Mouse (Mus musculus): ENCODE data around the gene Btbd35f21. TPM values are rescaled to one million over a fixed set of nuclear protein-coding genes. Genes with fewer than 3 reads are reported as not detected.

Btbd35f21 gene
- polyA plus RNA-seq (2012; ENCODE audit: low replicate concordance): not detected in 2 replicates

DNA sequence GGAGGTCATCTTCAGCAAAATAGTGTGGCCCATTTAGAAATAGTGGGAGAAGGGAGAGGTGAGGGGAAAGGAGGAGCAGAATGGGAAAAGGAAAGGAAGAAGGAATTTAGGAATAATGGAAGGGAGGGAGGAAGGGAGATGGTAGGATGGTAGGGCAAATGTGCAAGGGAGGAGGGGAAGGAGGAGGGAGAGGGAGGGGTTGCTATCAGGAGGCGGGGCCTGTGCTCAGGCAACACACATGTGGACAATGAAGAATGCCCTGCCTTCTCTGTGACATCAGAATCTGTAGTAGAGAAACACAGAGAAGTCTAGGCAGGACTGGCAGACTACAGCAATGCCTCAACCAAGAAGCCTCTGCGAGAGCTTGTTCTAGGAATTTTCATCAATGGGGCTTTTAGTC lies at the start of gene Btbd35f21:
TSS of gene Btbd35f21 (plus strand) at position 301 of the 400 bp plus-strand sequence.

Other genes with a start within 250 kb of the Btbd35f21 start
- not detected in 2 replicates for gene Btbd35f1, start 166.1 kb upstream of the Btbd35f21 start, polyA plus RNA-seq (2012; ENCODE audit: low replicate concordance)
- not detected in 2 replicates for gene Gm5926, start 75.4 kb upstream of the Btbd35f21 start, polyA plus RNA-seq (2012; ENCODE audit: low replicate concordance)
- gene Btbd35f30, start 168.5 kb downstream of the Btbd35f21 start, polyA plus RNA-seq (2012; ENCODE audit: low replicate concordance): not detected in 2 replicates
- not detected in 2 replicates for gene Gm21789, start 215.7 kb downstream of the Btbd35f21 start, polyA plus RNA-seq (2012; ENCODE audit: low replicate concordance)
- gene Btbd35f5, start 247.8 kb downstream of the Btbd35f21 start, polyA plus RNA-seq (2012; ENCODE audit: low replicate concordance): not detected in 2 replicates

All from leukemia stem cell, adult 10-12 weeks (primary cell).